Mouse (Mus musculus) gastrocnemius, adult 8-10 months (tissue): ENCODE data around the gene 1110051M20Rik. TPM values are rescaled to one million over a fixed set of nuclear protein-coding genes. Genes with fewer than 3 reads are reported as not detected.

Experiments used
- DNase-seq, 2 experiments: peaks; one replicate each; pipeline ENCODE4 v3.0.0; 2022; ENCODE audit warnings: low spot score in 2 of 2
- total RNA-seq, 4 experiments: library from RNA; stranded (reverse); gene quantifications; 2 replicates each; pipeline ENCODE4 v1.2.4; 2022

The 1110051M20Rik gene
- total RNA-seq, 4 experiments from 2014 or later: 15.2 to 21.6 (median 18.8) TPM

- no peak for DNase-seq
Measured at GRCm38 (mm10) chr2:91349974-91350457, 94.5 kb downstream of the 1110051M20Rik start.

- no peak for DNase-seq
Measured at GRCm38 (mm10) chr2:91348936-91349335, 95.6 kb downstream of the 1110051M20Rik start.

DNA sequence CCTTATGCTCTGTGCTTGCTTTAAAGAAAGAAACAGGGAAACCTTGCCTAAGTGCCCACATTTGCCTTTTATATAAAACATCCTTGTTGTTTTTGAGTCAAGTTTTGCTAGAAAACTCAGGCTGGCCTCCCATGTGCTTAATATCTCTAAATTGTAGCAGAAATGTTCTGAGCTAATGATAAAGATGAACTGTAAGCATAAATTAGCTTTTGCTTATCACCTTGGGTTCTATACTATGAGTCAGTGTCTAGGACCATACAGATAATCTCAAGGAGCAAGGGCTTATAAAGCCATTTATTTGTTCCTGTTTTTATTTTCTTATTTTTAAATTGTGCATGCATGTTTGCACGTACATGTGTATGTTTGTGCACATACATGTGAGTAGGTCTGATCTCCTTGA is 98.9 kb downstream of the 1110051M20Rik start:
- no peak for DNase-seq

- peak in 1 of 2 experiments; percentile 19 for DNase-seq
Measured at GRCm38 (mm10) chr2:91339591-91339990, 104.9 kb downstream of the 1110051M20Rik start.

- DNase-seq: peak; percentile 76 to 79
Measured at GRCm38 (mm10) chr2:91335128-91335527, 109.4 kb downstream of the 1110051M20Rik start.

- no peak for DNase-seq
Measured at GRCm38 (mm10) chr2:91331051-91331843, 113.3 kb downstream of the 1110051M20Rik start.

- no peak for DNase-seq
Measured at GRCm38 (mm10) chr2:91329996-91330738, 114.3 kb downstream of the 1110051M20Rik start.

- DNase-seq: no peak
Measured at GRCm38 (mm10) chr2:91328729-91329125, 115.8 kb downstream of the 1110051M20Rik start.

GRCm38 (mm10) chr2:91327968-91328728 is 116.4 kb downstream of the 1110051M20Rik start:
- no peak for DNase-seq

GRCm38 (mm10) chr2:91326746-91327350 is 117.7 kb downstream of the 1110051M20Rik start:
- no peak for DNase-seq

- DNase-seq: no peak
Measured at GRCm38 (mm10) chr2:91324761-91325421, 119.6 kb downstream of the 1110051M20Rik start.

GRCm38 (mm10) chr2:91324346-91324745 is 120.2 kb downstream of the 1110051M20Rik start:
- peak in 1 of 2 experiments; percentile 4 for DNase-seq

GRCm38 (mm10) chr2:91322490-91322889 is 122.0 kb downstream of the 1110051M20Rik start:
- no peak for DNase-seq

DNA sequence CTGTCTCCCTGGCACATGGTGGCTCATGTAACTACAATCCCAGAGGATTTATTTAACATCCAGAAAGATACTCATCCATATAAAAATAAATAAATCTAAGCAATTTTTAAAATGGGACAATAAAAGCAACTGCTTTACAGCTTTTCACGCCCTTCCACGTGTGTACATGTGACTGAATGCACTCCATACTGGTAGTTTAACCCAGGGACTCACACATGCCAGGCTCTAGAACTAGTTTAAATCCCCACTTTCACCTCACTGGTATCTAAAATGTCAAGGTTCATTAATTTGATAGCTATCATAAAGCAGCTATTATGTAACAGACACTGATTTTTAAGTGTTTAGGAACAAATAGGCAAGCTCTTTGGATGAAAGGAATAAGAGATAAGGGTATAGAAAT is 122.6 kb downstream of the 1110051M20Rik start:
- no peak for DNase-seq

DNA sequence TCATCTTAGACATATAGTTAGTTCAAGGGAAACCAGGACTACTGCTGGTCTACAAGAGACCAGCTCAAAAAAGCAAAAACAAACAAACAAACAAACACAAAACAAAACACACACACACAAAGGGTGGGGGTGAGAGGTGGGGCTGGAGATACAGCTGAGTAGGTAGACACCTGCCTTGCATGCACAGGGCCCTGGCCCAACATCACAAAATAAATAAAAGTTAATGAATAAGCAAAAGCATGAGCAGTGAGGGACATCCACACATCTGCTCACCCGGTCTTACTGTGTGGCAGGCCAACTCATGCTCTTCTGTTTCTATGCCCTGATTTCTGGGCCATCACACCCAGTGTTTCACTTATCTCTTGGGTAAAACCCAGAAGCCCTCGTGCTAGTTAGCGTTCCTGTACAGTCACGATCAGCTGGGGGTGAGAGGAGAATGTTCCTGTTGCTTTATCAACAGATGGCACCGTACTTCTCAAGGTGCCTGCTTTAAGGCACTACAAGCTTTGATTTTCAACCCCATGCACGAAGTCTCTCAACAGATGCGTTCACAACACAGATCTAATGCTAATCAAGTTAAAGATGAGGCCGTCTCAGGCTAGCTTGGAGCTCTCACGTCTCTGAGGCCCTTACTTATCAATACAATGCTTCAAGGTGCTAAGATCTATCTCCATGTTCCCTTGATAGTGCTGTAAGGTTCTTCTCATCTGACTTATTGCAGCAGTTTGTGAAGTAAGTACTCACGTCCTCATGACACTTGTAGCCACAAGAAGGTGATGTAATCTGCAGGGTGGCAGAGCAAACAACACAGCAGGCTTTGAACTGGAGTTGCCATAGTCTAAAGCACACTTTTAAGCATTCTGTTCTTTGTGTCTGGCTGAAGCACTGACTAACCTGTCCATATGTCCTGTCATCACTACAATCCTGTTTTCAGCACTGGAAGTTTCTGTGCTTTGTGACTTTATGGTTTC is 123.7 kb downstream of the 1110051M20Rik start:
- DNase-seq: no peak

DNA sequence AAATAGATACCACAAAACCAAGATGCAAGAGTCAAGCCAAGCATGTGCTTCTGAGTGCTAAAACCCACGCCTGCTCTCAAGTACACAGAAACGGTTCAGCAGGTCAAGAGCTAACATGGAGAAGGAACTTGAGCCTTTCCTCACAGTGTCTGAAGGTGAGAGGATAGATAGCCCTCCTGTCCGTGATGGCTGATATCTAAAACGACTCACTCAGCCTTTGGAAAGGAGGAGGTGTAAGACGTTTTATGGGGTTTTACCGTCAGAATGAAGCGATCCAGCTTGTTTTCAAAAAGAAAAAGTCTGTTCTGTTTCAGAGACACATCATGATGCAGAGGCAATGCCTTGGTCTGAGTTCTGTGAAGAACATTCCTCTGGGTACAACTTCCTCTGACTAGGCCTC is 130.3 kb downstream of the 1110051M20Rik start:
- DNase-seq: no peak

DNA sequence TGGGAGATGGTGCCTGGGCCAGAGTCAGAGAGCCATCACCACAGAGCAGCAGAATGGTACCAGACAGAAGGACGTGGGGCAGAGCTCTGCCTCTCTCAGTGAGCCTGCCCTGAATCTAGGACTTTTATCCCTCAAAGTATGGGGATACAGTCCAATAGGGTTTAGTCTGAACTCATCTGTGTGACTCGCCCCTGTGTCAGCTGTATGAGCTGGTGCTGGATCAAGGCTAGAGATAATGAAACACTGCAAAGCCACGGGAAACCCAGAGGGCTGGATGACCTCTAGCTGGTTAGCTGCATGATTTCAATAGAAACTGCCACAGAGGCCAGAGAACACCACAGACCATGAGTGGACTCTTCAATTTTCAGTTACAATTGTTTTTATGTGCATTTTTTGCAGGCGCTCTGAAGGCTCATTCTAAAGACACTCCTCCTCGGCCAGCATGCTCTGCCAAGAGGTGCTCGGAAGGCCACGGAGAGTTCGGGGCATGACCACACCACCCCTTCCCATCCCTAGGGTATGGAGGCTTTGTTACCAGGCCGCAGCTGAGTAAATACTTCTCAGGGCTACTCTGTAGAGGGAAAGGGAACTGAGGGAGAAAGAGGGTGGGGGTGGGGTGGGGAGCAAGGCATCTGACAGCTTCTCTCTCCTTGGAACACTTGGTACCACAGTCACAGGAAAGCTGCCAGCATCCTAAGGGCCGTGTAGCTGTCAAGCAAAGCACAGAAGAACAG is 131.8 kb downstream of the 1110051M20Rik start:
- DNase-seq: peak in 1 of 2 experiments; percentile 8

- no peak for DNase-seq
Measured at GRCm38 (mm10) chr2:91309546-91309945, 135.0 kb downstream of the 1110051M20Rik start.

DNA sequence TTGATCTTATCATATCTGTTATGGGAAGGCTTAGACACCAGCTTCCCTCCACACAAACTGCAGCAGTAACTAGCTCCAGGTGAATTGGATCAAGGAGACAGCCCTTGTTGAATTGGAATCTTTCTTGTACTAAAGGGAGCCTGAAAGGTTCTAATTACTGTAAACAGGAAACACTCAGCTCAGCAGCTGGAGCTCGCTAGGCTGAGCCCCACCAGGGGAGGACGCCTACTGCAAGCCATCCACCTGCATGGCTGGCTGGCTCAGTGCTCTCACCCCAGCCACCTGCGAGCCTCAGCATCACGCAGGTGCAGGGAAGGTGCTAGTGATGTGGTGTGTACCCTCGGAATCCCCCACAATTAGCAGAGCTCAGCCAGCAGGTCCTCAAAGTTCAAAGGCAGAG is 135.8 kb downstream of the 1110051M20Rik start:
- DNase-seq: no peak
